Mouse (Mus musculus): ENCODE measurements at regions not wholly inside any gene's neighbourhood (a gene's known extent, or its start where the extent isn't known, plus 50 kb on each side); places are given as distances from the start of the nearest gene placed in this dataset.

GRCm38 (mm10) chr15:25546185-25546584 lies 76.1 kb upstream of the Myo10 start:
- DNase-seq (no peak), ATAC-seq (ENCODE audit: low FRiP score, low TSS enrichment) (no peak)
- no peaks in the 10 kb centered on the region for H3K27me3 ChIP-seq (ENCODE audit: control insufficient read depth, insufficient read depth, low read length)
- WGBS = 79% methylated on average over 4 of the region's 4 CpGs
- H3K9me3 ChIP-seq (ENCODE audit: control insufficient read depth, low read length) = no peaks in the 10 kb centered on the region
- H3K4me2 ChIP-seq (ENCODE audit: low read length) = no peak overlapping the region
- H3K36me3 ChIP-seq (ENCODE audit: control insufficient read depth, insufficient read depth, low read length) = no peaks in the 10 kb centered on the region
- H3K27ac ChIP-seq (replicated peaks; ENCODE audit: low read depth, low read length) = no peak overlapping the region
- no peaks in the 10 kb centered on the region for H3K4me1 ChIP-seq (ENCODE audit: control insufficient read depth, insufficient read depth, low read length)
- H3K4me3 ChIP-seq (replicated peaks; ENCODE audit: low read depth, low read length) = no peak overlapping the region
- H3K9ac ChIP-seq (replicated peaks; ENCODE audit: low read length) = no peak overlapping the region

- WGBS = 93% methylated on average over 8 of the region's 8 CpGs
These were observed 71.9 kb upstream of the Myo10 start for GRCm38 (mm10) chr15:25550269-25551054.

GRCm38 (mm10) chr15:25554945-25555344 lies 67.4 kb upstream of the Myo10 start:
- no peak overlapping the region for H3K27ac ChIP-seq (replicated peaks; ENCODE audit: low read depth, low read length)
- ATAC-seq (ENCODE audit: low FRiP score, low TSS enrichment) = no peak
- no peaks in the 10 kb centered on the region for H3K9me3 ChIP-seq (ENCODE audit: control insufficient read depth, low read length)
- no peak overlapping the region for H3K4me2 ChIP-seq (ENCODE audit: low read length)
- WGBS = 93% methylated on average over 10 of the region's 10 CpGs
- no peak overlapping the region for H3K4me3 ChIP-seq (replicated peaks; ENCODE audit: low read depth, low read length)
- H3K36me3 ChIP-seq (ENCODE audit: control insufficient read depth, insufficient read depth, low read length) = no peaks in the 10 kb centered on the region
- DNase-seq = no peak
- H3K27me3 ChIP-seq (ENCODE audit: control insufficient read depth, insufficient read depth, low read length) = no peaks in the 10 kb centered on the region
- H3K9ac ChIP-seq (replicated peaks; ENCODE audit: low read length) = no peak overlapping the region
- H3K4me1 ChIP-seq (ENCODE audit: control insufficient read depth, insufficient read depth, low read length) = no peaks in the 10 kb centered on the region

More at GRCm38 (mm10) chr15:25550269-25551054, 71.9 kb upstream of the Myo10 start:
- H3K36me3 ChIP-seq (ENCODE audit: control insufficient read depth, insufficient read depth, low read length) = no peaks in the 10 kb centered on the region
- DNase-seq = no peak
- H3K9me3 ChIP-seq (ENCODE audit: control insufficient read depth, low read length) = no peaks in the 10 kb centered on the region
- no peak overlapping the region for H3K4me2 ChIP-seq (ENCODE audit: low read length)
- H3K27me3 ChIP-seq (ENCODE audit: control insufficient read depth, insufficient read depth, low read length) = no peaks in the 10 kb centered on the region
- no peak overlapping the region for H3K27ac ChIP-seq (replicated peaks; ENCODE audit: low read depth, low read length)
- H3K4me1 ChIP-seq (ENCODE audit: control insufficient read depth, insufficient read depth, low read length) = no peaks in the 10 kb centered on the region
- no peak overlapping the region for H3K9ac ChIP-seq (replicated peaks; ENCODE audit: low read length)
- no peak for ATAC-seq (ENCODE audit: low FRiP score, low TSS enrichment)
- H3K4me3 ChIP-seq (replicated peaks; ENCODE audit: low read depth, low read length) = no peak overlapping the region

GRCm38 (mm10) chr15:25555852-25556251 lies 66.5 kb upstream of the Myo10 start:
- Histone ChIP-seq H3K9me3 (ENCODE audit: control insufficient read depth, low read length) (no peaks in the 10 kb centered on the region), H3K36me3 (ENCODE audit: control insufficient read depth, insufficient read depth, low read length) (no peaks in the 10 kb centered on the region), H3K27me3 (ENCODE audit: control insufficient read depth, insufficient read depth, low read length) (no peaks in the 10 kb centered on the region), H3K4me3 (replicated peaks; ENCODE audit: low read depth, low read length) (no peak overlapping the region), H3K4me1 (ENCODE audit: control insufficient read depth, insufficient read depth, low read length) (no peaks in the 10 kb centered on the region), H3K9ac (replicated peaks; ENCODE audit: low read length) (no peak overlapping the region), H3K4me2 (ENCODE audit: low read length) (no peak overlapping the region), H3K27ac (replicated peaks; ENCODE audit: low read depth, low read length) (no peak overlapping the region)
- ATAC-seq (ENCODE audit: low FRiP score, low TSS enrichment) (no peak), DNase-seq (no peak)
- WGBS = 26% methylated on average over 2 of the region's 2 CpGs

GRCm38 (mm10) chr15:25557566-25557965 lies 64.8 kb upstream of the Myo10 start:
- no peak overlapping the region for H3K4me2 ChIP-seq (ENCODE audit: low read length)
- no peak overlapping the region for H3K27ac ChIP-seq (replicated peaks; ENCODE audit: low read depth, low read length)
- H3K9ac ChIP-seq (replicated peaks; ENCODE audit: low read length) = no peak overlapping the region
- H3K4me3 ChIP-seq (replicated peaks; ENCODE audit: low read depth, low read length) = no peak overlapping the region
- DNase-seq = no peak
- no peaks in the 10 kb centered on the region for H3K27me3 ChIP-seq (ENCODE audit: control insufficient read depth, insufficient read depth, low read length)
- H3K9me3 ChIP-seq (ENCODE audit: control insufficient read depth, low read length) = no peaks in the 10 kb centered on the region
- no peaks in the 10 kb centered on the region for H3K4me1 ChIP-seq (ENCODE audit: control insufficient read depth, insufficient read depth, low read length)
- 91% methylated on average over 8 of the region's 8 CpGs for WGBS
- ATAC-seq (ENCODE audit: low FRiP score, low TSS enrichment) = no peak
- no peaks in the 10 kb centered on the region for H3K36me3 ChIP-seq (ENCODE audit: control insufficient read depth, insufficient read depth, low read length)

- no peaks in the 10 kb centered on the region for H3K36me3 ChIP-seq (ENCODE audit: control insufficient read depth, insufficient read depth, low read length)
- ATAC-seq (ENCODE audit: low FRiP score, low TSS enrichment) (no peak), DNase-seq (no peak)
- no peak overlapping the region for H3K4me2 ChIP-seq (ENCODE audit: low read length)
- H3K4me1 ChIP-seq (ENCODE audit: control insufficient read depth, insufficient read depth, low read length) = no peaks in the 10 kb centered on the region
- no peaks in the 10 kb centered on the region for H3K9me3 ChIP-seq (ENCODE audit: control insufficient read depth, low read length)
- no peak overlapping the region for H3K9ac ChIP-seq (replicated peaks; ENCODE audit: low read length)
- no peak overlapping the region for H3K27ac ChIP-seq (replicated peaks; ENCODE audit: low read depth, low read length)
- no peaks in the 10 kb centered on the region for H3K27me3 ChIP-seq (ENCODE audit: control insufficient read depth, insufficient read depth, low read length)
- no peak overlapping the region for H3K4me3 ChIP-seq (replicated peaks; ENCODE audit: low read depth, low read length)
- WGBS = 76% methylated on average over 7 of the region's 7 CpGs
These were observed 64.1 kb upstream of the Myo10 start for GRCm38 (mm10) chr15:25558240-25558639.

GRCm38 (mm10) chr15:25563641-25564040 lies 58.7 kb upstream of the Myo10 start:
- no peaks in the 10 kb centered on the region for H3K9me3 ChIP-seq (ENCODE audit: control insufficient read depth, low read length)

GRCm38 (mm10) chr15:25572495-25572894 lies 49.8 kb upstream of the Myo10 start:
- H3K36me3 ChIP-seq (ENCODE audit: control insufficient read depth, insufficient read depth, low read length) = no peaks in the 10 kb centered on the region
- no peaks in the 10 kb centered on the region for H3K27me3 ChIP-seq (ENCODE audit: control insufficient read depth, insufficient read depth, low read length)
- H3K4me3 ChIP-seq (replicated peaks; ENCODE audit: low read depth, low read length) = no peak overlapping the region
- ATAC-seq (ENCODE audit: low FRiP score, low TSS enrichment) = no peak
- no peak for DNase-seq
- H3K4me2 ChIP-seq (ENCODE audit: low read length) = no peak overlapping the region
- H3K9ac ChIP-seq (replicated peaks; ENCODE audit: low read length) = no peak overlapping the region
- no peaks in the 10 kb centered on the region for H3K4me1 ChIP-seq (ENCODE audit: control insufficient read depth, insufficient read depth, low read length)
- no peaks in the 10 kb centered on the region for H3K9me3 ChIP-seq (ENCODE audit: control insufficient read depth, low read length)
- H3K27ac ChIP-seq (replicated peaks; ENCODE audit: low read depth, low read length) = no peak overlapping the region
- 56% methylated on average over 6 of the region's 6 CpGs for WGBS

More at GRCm38 (mm10) chr15:25563641-25564040, 58.7 kb upstream of the Myo10 start:
- H3K27ac ChIP-seq (replicated peaks; ENCODE audit: low read depth, low read length) = no peak overlapping the region
- ATAC-seq (ENCODE audit: low FRiP score, low TSS enrichment) = no peak
- H3K4me1 ChIP-seq (ENCODE audit: control insufficient read depth, insufficient read depth, low read length) = no peaks in the 10 kb centered on the region
- H3K4me3 ChIP-seq (replicated peaks; ENCODE audit: low read depth, low read length) = no peak overlapping the region
- no peak overlapping the region for H3K4me2 ChIP-seq (ENCODE audit: low read length)
- no peak for DNase-seq
- H3K9ac ChIP-seq (replicated peaks; ENCODE audit: low read length) = no peak overlapping the region
- H3K36me3 ChIP-seq (ENCODE audit: control insufficient read depth, insufficient read depth, low read length) = no peaks in the 10 kb centered on the region
- no peaks in the 10 kb centered on the region for H3K27me3 ChIP-seq (ENCODE audit: control insufficient read depth, insufficient read depth, low read length)
- WGBS = 91% methylated on average over 7 of the region's 7 CpGs

Measured in midbrain, embryonic 14.5 days (tissue).